Mouse (Mus musculus) lung, adult 2 months (tissue): ENCODE data around the gene Duoxa1. TPM values are rescaled to one million over a fixed set of nuclear protein-coding genes. Genes with fewer than 3 reads are reported as not detected.

ENCODE experiments used
- DNase-seq: peaks from one replicate; pipeline ENCODE4 v3.0.0; 2022
- H3K4me1 ChIP-seq: fragments of 200-500 bp; 2 replicates; pipeline ENCODE4 v1.6.1; 2011; ENCODE audit warnings: low read length; ENCODE audit not compliant: control insufficient read depth, insufficient read depth
- H3K4me3 ChIP-seq: fragments of 200-500 bp; replicated peaks from 2 replicates; pipeline ENCODE3; 2011; ENCODE audit warnings: low read depth, mild to moderate bottlenecking, control low read depth, low read length; ENCODE audit errors: extremely low read depth
- CTCF ChIP-seq: fragments of 200-500 bp; IDR thresholded peaks from 2 replicates; pipeline ENCODE4 v1.5.1; 2011; ENCODE audit warnings: mild to moderate bottlenecking, low read length, control low read depth; ENCODE audit not compliant: insufficient read depth
- POLR2A ChIP-seq: fragments of 200-500 bp; IDR thresholded peaks from 2 replicates; pipeline ENCODE4 v1.6.1; 2011; ENCODE audit warnings: low read depth, mild to moderate bottlenecking, control low read depth, low read length, borderline replicate concordance; ENCODE audit errors: extremely low read depth
- WGBS: fragments of 180-500 bp; shearing (Covaris S2); methylation state at CpG from one replicate; pipeline ENCODE4 v1.1.7; 2018; 5-methylcytosine and 5-hydroxymethylcytosine counted together
- polyA plus RNA-seq: library from polyadenylated mRNA; depleted of rRNA; stranded (reverse); fragments of >200 nt; gene quantifications from 2 replicates; pipeline ENCODE4 v1.2.3, GENCODE M21; 2012; rRNA removed

Duoxa1 gene
- 0.23 and 9.9 TPM in 2 replicates for polyA plus RNA-seq

DNA sequence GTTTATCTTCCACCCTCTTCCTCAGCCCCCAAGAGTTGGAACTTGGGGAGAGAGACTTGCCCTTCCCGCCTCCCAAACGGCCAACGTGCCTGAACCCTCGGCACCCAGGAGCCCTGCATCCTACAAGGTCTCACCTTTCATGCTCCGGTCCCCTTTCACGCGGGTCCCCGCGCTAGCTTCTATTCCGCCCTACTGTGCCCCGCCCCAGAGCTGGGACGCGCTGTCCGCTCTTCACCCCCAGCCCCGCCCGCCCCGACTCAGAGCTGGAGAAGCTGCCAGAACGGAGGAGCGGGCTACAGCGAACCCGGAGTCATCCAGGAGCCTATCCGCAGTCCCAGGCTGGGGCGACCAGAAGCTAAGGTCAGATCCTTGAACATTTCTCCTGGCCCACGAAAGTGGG is at the start of gene Duoxa1:
Gene Duoxa1, minus strand, starts transcription at position 195 of the 400 bp plus-strand sequence.
- Histone ChIP-seq H3K4me3 (no peak within 1 kb of the TSS), H3K4me1 (peaks cover 2% of the 10 kb centered on the region; the same call in 1 of the 2 replicates)
- TF ChIP-seq POLR2A: no peak
- no peak for TF ChIP-seq CTCF
- no peak for DNase-seq
- WGBS: 4% methylated on average over 24 of the region's 24 CpGs

DNA sequence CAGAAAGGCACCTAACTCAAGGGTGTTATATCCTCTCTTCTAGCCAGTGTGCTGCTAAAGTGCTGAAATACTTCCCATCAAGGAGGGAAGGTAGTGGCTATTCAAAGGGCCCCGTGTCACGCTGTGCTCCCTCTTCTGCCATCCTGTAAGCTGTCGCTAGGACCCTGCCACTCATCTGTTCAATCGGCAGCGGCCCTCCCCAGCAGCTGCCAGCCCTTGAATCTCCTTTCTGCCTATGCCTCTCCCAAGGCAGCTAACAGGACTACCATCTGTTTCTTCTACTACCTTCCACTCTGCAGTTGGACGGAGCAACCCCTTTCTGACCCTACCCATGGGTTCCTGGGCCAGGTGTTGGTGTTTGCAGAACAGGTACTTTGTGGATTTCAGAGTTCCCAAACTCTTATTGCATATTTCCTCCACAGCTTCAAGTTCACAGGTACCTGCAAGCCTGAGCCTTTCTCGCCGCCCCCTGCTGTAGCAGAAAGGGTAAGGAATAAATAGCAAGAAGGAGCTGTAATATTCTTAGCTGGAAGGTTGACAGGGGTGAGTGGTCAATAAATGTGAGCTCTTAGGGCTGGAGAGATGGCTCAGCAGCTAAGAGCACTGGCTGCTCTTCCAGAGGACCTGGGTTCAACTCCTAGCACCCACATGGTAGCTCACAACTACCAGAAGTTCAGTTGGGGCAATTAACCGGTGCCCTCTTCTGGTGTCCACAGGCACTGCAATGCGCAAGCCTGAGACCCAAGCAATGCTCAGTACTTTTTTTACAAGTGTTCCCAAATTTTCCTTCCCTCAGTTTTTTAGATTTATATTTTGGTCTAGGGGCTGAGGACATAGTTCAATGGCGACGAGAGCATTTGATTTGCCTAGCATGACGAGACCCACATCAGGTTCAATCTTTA is 49.3 kb upstream of the Duoxa1 start:
- no peak for TF ChIP-seq POLR2A
- no peak for TF ChIP-seq CTCF
- no peak for DNase-seq
- Histone ChIP-seq H3K4me3 (no peak overlapping the region), H3K4me1 (no peaks in the 10 kb centered on the region)
- WGBS: 88% methylated on average over 13 of the region's 13 CpGs

- TF ChIP-seq POLR2A (no peak), CTCF (no peak)
- no peaks in the 10 kb centered on the region for H3K4me1 ChIP-seq
- no peak for DNase-seq
- 62% methylated on average over 10 of the region's 10 CpGs for WGBS
- H3K4me3 ChIP-seq: no peak overlapping the region
Observed at GRCm38 (mm10) chr2:122361868-122362621, 48.5 kb upstream of the Duoxa1 start.

DNA sequence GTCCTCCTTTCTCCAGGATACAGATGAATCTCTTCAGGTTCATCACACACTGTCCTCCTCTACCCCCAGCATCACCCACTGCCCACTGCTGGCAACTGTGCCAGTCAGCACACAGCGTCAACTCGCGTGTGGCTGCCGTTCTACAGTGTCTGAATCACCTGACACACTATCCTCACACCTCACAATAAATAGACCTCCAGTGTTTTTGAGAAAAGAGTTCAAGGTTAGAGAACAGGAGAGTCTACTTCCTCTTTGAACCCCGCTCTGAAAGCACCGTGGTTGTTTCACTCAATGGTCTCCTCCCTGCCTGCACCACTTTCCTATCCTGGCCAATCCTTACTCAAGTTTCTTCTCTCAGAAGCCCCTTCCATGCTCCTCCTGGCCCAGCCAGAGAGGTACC is 47.7 kb upstream of the Duoxa1 start:
- no peak for TF ChIP-seq POLR2A
- no peak for TF ChIP-seq CTCF
- no peaks in the 10 kb centered on the region for H3K4me1 ChIP-seq
- H3K4me3 ChIP-seq: no peak overlapping the region
- WGBS: 66% methylated on average over 6 of the region's 6 CpGs
- DNase-seq: no peak

GRCm38 (mm10) chr2:122360310-122360709 is 46.8 kb upstream of the Duoxa1 start:
- no peak for DNase-seq
- no peaks in the 10 kb centered on the region for H3K4me1 ChIP-seq
- WGBS: 80% methylated on average over 6 of the region's 6 CpGs
- TF ChIP-seq POLR2A (no peak), CTCF (no peak)
- H3K4me3 ChIP-seq: no peak overlapping the region

DNA sequence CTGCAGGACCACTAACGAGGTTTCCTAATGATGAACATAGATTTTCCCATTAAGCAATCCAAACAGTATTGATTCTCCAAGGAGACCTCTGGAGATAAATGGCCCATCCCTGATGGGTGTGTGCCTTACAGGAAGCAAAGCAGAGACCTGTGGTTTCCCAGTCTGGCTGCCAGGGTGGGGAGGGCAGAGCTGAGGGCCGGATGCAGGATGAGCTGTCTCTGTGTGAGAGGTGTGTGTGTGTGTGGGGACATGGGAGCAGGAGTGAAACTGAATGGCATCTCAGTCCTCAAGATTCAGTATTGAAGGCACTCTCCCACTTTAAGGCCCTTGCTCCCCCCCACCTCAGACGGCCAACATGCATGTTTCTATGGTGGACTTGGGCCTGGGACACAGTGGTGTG is 42.7 kb upstream of the Duoxa1 start:
- TF ChIP-seq POLR2A: no peak
- no peak for TF ChIP-seq CTCF
- WGBS: 74% methylated on average over 3 of the region's 3 CpGs
- H3K4me3 ChIP-seq: no peak overlapping the region
- DNase-seq: no peak
- no peaks in the 10 kb centered on the region for H3K4me1 ChIP-seq

- no peak for DNase-seq
- 89% methylated on average over 5 of the region's 5 CpGs for WGBS
- H3K4me1 ChIP-seq: no peaks in the 10 kb centered on the region
- TF ChIP-seq POLR2A (no peak), CTCF (no peak)
- no peak overlapping the region for H3K4me3 ChIP-seq
Observed at GRCm38 (mm10) chr2:122355389-122355788, 41.9 kb upstream of the Duoxa1 start.

GRCm38 (mm10) chr2:122354191-122354929 is 40.8 kb upstream of the Duoxa1 start:
- TF ChIP-seq POLR2A (no peak), CTCF (no peak)
- WGBS: 77% methylated on average over 12 of the region's 12 CpGs
- Histone ChIP-seq H3K4me3 (no peak overlapping the region), H3K4me1 (peaks cover under 1% of the 10 kb centered on the region)
- no peak for DNase-seq

GRCm38 (mm10) chr2:122353765-122354164 is 40.2 kb upstream of the Duoxa1 start:
- whole genome bisulfite sequencing: 94% methylated on average over 8 of the region's 8 CpGs
- no peak for DNase-seq
- TF ChIP-seq CTCF: no peak
- TF ChIP-seq POLR2A: no peak
- Histone ChIP-seq H3K4me1 (peaks cover 4% of the 10 kb centered on the region), H3K4me3 (no peak overlapping the region)

DNA sequence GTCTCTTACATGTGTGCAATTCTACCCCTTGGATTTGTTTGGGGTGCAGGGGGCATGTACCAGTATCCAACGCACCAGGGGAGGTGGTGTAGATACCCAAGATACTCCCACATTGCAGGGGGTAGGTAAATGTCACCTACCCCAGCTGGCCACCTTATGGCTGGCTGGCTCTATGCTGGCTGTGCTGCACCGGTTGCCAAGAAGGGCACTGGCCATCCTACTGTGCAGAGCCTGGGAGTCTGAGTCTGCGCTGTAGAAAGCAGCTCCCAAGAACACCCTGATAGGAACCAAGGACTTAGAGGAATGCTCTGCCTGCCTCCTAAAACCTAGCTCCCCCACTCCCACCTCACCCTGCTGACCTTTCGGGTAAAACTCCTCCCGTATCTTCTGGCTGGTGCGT is 39.5 kb upstream of the Duoxa1 start:
- WGBS: 93% methylated on average over 6 of the region's 6 CpGs
- Histone ChIP-seq H3K4me3 (no peak overlapping the region), H3K4me1 (peaks cover 4% of the 10 kb centered on the region)
- TF ChIP-seq POLR2A: no peak
- no peak for DNase-seq
